Mouse (Mus musculus): ENCODE measurements around the gene Nxt1.

Gene Nxt1

GRCm38 (mm10) chr2:148672199-148673096 is at the start of gene Nxt1:
Nxt1 (plus strand) TSS chr2:148672601.
- in situ Hi-C loops (cut with MseI, MboI) = no loop called here

- in situ Hi-C loops (cut with MseI, MboI) = no loop called here
Observed at GRCm38 (mm10) chr2:148623067-148623466, 49.3 kb upstream of the Nxt1 start.

GRCm38 (mm10) chr2:148624484-148624883 is 47.9 kb upstream of the Nxt1 start:
- in situ Hi-C loops (cut with MseI, MboI) = no loop called here

GRCm38 (mm10) chr2:148627011-148627471 is 45.4 kb upstream of the Nxt1 start:
- in situ Hi-C loops (cut with MseI, MboI) = loop anchor here in 1 of 2 experiments (25.0 kb wide), 1 partner anchor 490 kb away; no protein-coding TSS in a partner anchor

GRCm38 (mm10) chr2:148631011-148631410 is 41.4 kb upstream of the Nxt1 start:
- in situ Hi-C loops (cut with MseI, MboI) = loop anchor here in 1 of 2 experiments (25.0 kb wide), 1 partner anchor 494 kb away; no protein-coding TSS in a partner anchor

- in situ Hi-C loops (cut with MseI, MboI) = loop anchor here in 1 of 2 experiments (25.0 kb wide), 1 partner anchor 494 kb away; no protein-coding TSS in a partner anchor
Observed at GRCm38 (mm10) chr2:148631602-148632001, 40.8 kb upstream of the Nxt1 start.

- in situ Hi-C loops (cut with MseI, MboI) = loop anchor here in 1 of 2 experiments (25.0 kb wide), 1 partner anchor 497 kb away; no protein-coding TSS in a partner anchor
Observed at GRCm38 (mm10) chr2:148634466-148634865, 37.9 kb upstream of the Nxt1 start.

GRCm38 (mm10) chr2:148642610-148643370 is 29.6 kb upstream of the Nxt1 start:
- in situ Hi-C loops (cut with MseI, MboI) = loop anchor here in 1 of 2 experiments (25.0 kb wide), 1 partner anchor 505 kb away; no protein-coding TSS in a partner anchor

- in situ Hi-C loops (cut with MseI, MboI) = loop anchor here in 1 of 2 experiments (25.0 kb wide), 1 partner anchor 507 kb away; no protein-coding TSS in a partner anchor
Observed at GRCm38 (mm10) chr2:148644421-148645000, 27.9 kb upstream of the Nxt1 start.

GRCm38 (mm10) chr2:148650587-148651357 is 21.6 kb upstream of the Nxt1 start:
- in situ Hi-C loops (cut with MseI, MboI) = loop anchor here in 1 of 2 experiments (10.0 kb wide), 1 partner anchor 246 kb away; the partner anchor contains the start of gene Thbd

GRCm38 (mm10) chr2:148654961-148655360 is 17.4 kb upstream of the Nxt1 start:
- in situ Hi-C loops (cut with MseI, MboI) = loop anchor here in 1 of 2 experiments (10.0 kb wide), 1 partner anchor 250 kb away; the partner anchor contains the start of gene Thbd

GRCm38 (mm10) chr2:148663458-148663857 is 8.9 kb upstream of the Nxt1 start:
- in situ Hi-C loops (cut with MseI, MboI) = no loop called here

- in situ Hi-C loops (cut with MseI, MboI) = no loop called here
Observed at GRCm38 (mm10) chr2:148677801-148678200, 5.4 kb downstream of the Nxt1 start.

GRCm38 (mm10) chr2:148679346-148679745 is 6.9 kb downstream of the Nxt1 start:
- in situ Hi-C loops (cut with MseI, MboI) = no loop called here

GRCm38 (mm10) chr2:148680775-148681291 is 8.4 kb downstream of the Nxt1 start, which contains the start of gene Gzf1:
Gzf1 (plus strand) TSS chr2:148681023.
- in situ Hi-C loops (cut with MseI, MboI) = no loop called here

- in situ Hi-C loops (cut with MseI, MboI) = no loop called here
Observed at GRCm38 (mm10) chr2:148681461-148681891, 9.1 kb downstream of the Nxt1 start.

- in situ Hi-C loops (cut with MseI, MboI) = no loop called here
Observed at GRCm38 (mm10) chr2:148683031-148683430, 10.6 kb downstream of the Nxt1 start.

- in situ Hi-C loops (cut with MseI, MboI) = no loop called here
Observed at GRCm38 (mm10) chr2:148684972-148685371, 12.6 kb downstream of the Nxt1 start.

GRCm38 (mm10) chr2:148685709-148686108 is 13.3 kb downstream of the Nxt1 start:
- in situ Hi-C loops (cut with MseI, MboI) = no loop called here

- in situ Hi-C loops (cut with MseI, MboI) = no loop called here
Observed at GRCm38 (mm10) chr2:148686862-148687261, 14.5 kb downstream of the Nxt1 start.
